ENCODE assay signal across 12 mouse cellular contexts in genomic region chr13:60707541-60708468, GRCm38 (mm10).
DNase-seq lines count a peak whose midpoint lies in the region; ATAC-seq lines count a peak whose summit lies in the region.
"Had no signal": no experiment of that assay in that cellular context is flagged by ENCODE, and none has a peak within 500 bp of the region (broad histone marks: within the 10 kb centered on the region; RNA-seq: fewer than 3 reads in every experiment).

No protein-coding gene starts in this region.

- no peak overlapping the region for H3K4me3 ChIP-seq in forebrain, embryonic 11.5 days (ENCODE audit: low read depth, low read length)
- H3K4me3 ChIP-seq in liver, embryonic 16.5 days (ENCODE audit: low read depth, low read length), result no peak overlapping the region
- H3K4me3 ChIP-seq: limb, embryonic 15.5 days; neural tube, embryonic 12.5 days had no signal

- ATAC-seq in cerebellum, adult (ENCODE audit: insufficient number of reproducible peaks, low FRiP score, low TSS enrichment), result peak; percentile 37; the same call in 1 of the 2 replicates
- no peak for ATAC-seq in forebrain, embryonic 11.5 days (replicated peaks; ENCODE audit: low FRiP score)
- ATAC-seq in liver, embryonic 16.5 days (ENCODE audit: low read depth), result peak; percentile 75

- H3K9me3 ChIP-seq in forebrain, embryonic 11.5 days (ENCODE audit: control insufficient read depth, low read length), result no peaks in the 10 kb centered on the region
- no peaks in the 10 kb centered on the region for H3K9me3 ChIP-seq in liver, embryonic 16.5 days (replicated peaks; ENCODE audit: control insufficient read depth, low read length)
- H3K9me3 ChIP-seq: limb, embryonic 15.5 days; neural tube, embryonic 12.5 days had no signal

- peak; percentile 43 for DNase-seq in kidney, adult 9 months
- no peak for DNase-seq in kidney, postnatal 25 days
- DNase-seq in forebrain, embryonic 11.5 days (ENCODE audit: low spot score), result no peak
- DNase-seq in right cerebral cortex, postnatal 14 days, result no peak
- DNase-seq in heart, adult 11 months, result no peak
- DNase-seq in kidney, postnatal 10 days, result no peak
- DNase-seq: kidney, postnatal 4 days had no signal

- 0 out of 2 replicates have a peak overlapping the region, but pooled peaks have one; percentile 15 for H3K27ac ChIP-seq in forebrain, embryonic 11.5 days (ENCODE audit: low read depth, low read length)
- H3K27ac ChIP-seq in liver, embryonic 16.5 days (ENCODE audit: low read length), result peak overlapping the region; percentile 29; the same call in 1 of the 2 replicates
- H3K27ac ChIP-seq: limb, embryonic 15.5 days; neural tube, embryonic 12.5 days had no signal

- H3K9ac ChIP-seq in forebrain, embryonic 11.5 days (ENCODE audit: low read length), result no peak overlapping the region
- H3K9ac ChIP-seq in liver, embryonic 16.5 days (ENCODE audit: low read depth, low read length), result no peak overlapping the region
- H3K9ac ChIP-seq: limb, embryonic 15.5 days; neural tube, embryonic 12.5 days had no signal

- WGBS in forebrain, embryonic 11.5 days, result 52% methylated on average over 16 of the region's 16 CpGs
- WGBS in liver, embryonic 16.5 days (ENCODE audit: insufficient replicate concordance), result 71% methylated on average over 16 of the region's 16 CpGs

- H3K27me3 ChIP-seq in forebrain, embryonic 11.5 days (ENCODE audit: control insufficient read depth, insufficient read depth, low read length), result peaks cover 2% of the 10 kb centered on the region; the same call in 1 of the 2 replicates
- no peaks in the 10 kb centered on the region for H3K27me3 ChIP-seq in liver, embryonic 16.5 days (ENCODE audit: control insufficient read depth, insufficient read depth, low read depth, low read length)
- H3K27me3 ChIP-seq: CH12.LX; limb, embryonic 15.5 days; neural tube, embryonic 12.5 days had no signal

- H3K4me1 ChIP-seq in forebrain, embryonic 11.5 days (replicated peaks; ENCODE audit: control insufficient read depth, insufficient read depth, low read length), result peaks cover 5% of the 10 kb centered on the region; the same call in 1 of the 2 replicates
- peaks cover 6% of the 10 kb centered on the region for H3K4me1 ChIP-seq in liver, embryonic 16.5 days (ENCODE audit: control insufficient read depth, low read depth, low read length)
- H3K4me1 ChIP-seq: neural tube, embryonic 12.5 days had no signal

- no peaks in the 10 kb centered on the region; the same call in 1 of the 2 replicates for H3K36me3 ChIP-seq in forebrain, embryonic 11.5 days (ENCODE audit: control insufficient read depth, insufficient read depth, low read length)
- no peaks in the 10 kb centered on the region; the same call in 1 of the 2 replicates for H3K36me3 ChIP-seq in liver, embryonic 16.5 days (ENCODE audit: control insufficient read depth, insufficient read depth)
- H3K36me3 ChIP-seq: limb, embryonic 15.5 days had no signal

- H3K4me2 ChIP-seq in forebrain, embryonic 11.5 days (ENCODE audit: low read depth, low read length, severe bottlenecking), result no peak overlapping the region
- no peak overlapping the region for H3K4me2 ChIP-seq in liver, embryonic 16.5 days (ENCODE audit: low read depth, low read length)
- H3K4me2 ChIP-seq: limb, embryonic 15.5 days; neural tube, embryonic 12.5 days had no signal
